8 mouse cellular contexts compared by ENCODE assay signal in genomic region chrX:159254001-159254884, GRCm38 (mm10). TPM values are rescaled to one million over a fixed set of nuclear protein-coding genes. Genes with fewer than 3 reads are reported as not detected.
DNase-seq lines count a peak whose midpoint lies in the region; ATAC-seq and TF ChIP-seq lines count a peak whose summit lies in the region.

No protein-coding gene starts in this region.

- H3K9me3 ChIP-seq in embryonic facial prominence, embryonic 14.5 days (ENCODE audit: control insufficient read depth, low read length) = no peaks in the 10 kb centered on the region
- H3K9me3 ChIP-seq in heart, embryonic 11.5 days (replicated peaks; ENCODE audit: control insufficient read depth, low read length) = no peaks in the 10 kb centered on the region
- no peaks in the 10 kb centered on the region for H3K9me3 ChIP-seq in kidney, embryonic 14.5 days (ENCODE audit: control insufficient read depth, low read length)
- H3K9me3 ChIP-seq in liver, embryonic 12.5 days (replicated peaks) = no peaks in the 10 kb centered on the region

- WGBS in embryonic facial prominence, embryonic 14.5 days = 32% methylated on average over 25 of the region's 27 CpGs
- 19% methylated on average over 26 of the region's 27 CpGs for WGBS in heart, embryonic 11.5 days (ENCODE audit: insufficient replicate concordance)
- WGBS in kidney, embryonic 14.5 days = 26% methylated on average over 26 of the region's 27 CpGs
- 15% methylated on average over 21 of the region's 27 CpGs for WGBS in liver, embryonic 12.5 days (ENCODE audit: insufficient replicate concordance)

- no peaks in the 10 kb centered on the region for H3K4me1 ChIP-seq in embryonic facial prominence, embryonic 14.5 days (ENCODE audit: control insufficient read depth, insufficient read depth, low read length)
- no peaks in the 10 kb centered on the region for H3K4me1 ChIP-seq in heart, embryonic 11.5 days (ENCODE audit: control insufficient read depth, insufficient read depth, low read length)
- H3K4me1 ChIP-seq in kidney, embryonic 14.5 days (ENCODE audit: control insufficient read depth, insufficient read depth, low read length) = no peaks in the 10 kb centered on the region
- peaks cover 4% of the 10 kb centered on the region; the same call in 1 of the 2 replicates for H3K4me1 ChIP-seq in liver, embryonic 12.5 days

- H3K27ac ChIP-seq in embryonic facial prominence, embryonic 14.5 days (replicated peaks; ENCODE audit: low read depth, low read length) = peak overlapping the region; percentile 86
- H3K27ac ChIP-seq in heart, embryonic 11.5 days (ENCODE audit: low read depth, low read length) = peak overlapping the region; percentile 83
- peak overlapping the region; percentile 79 for H3K27ac ChIP-seq in kidney, embryonic 14.5 days (ENCODE audit: low read depth, low read length)
- peak overlapping the region; percentile 88 for H3K27ac ChIP-seq in liver, embryonic 12.5 days

- H3K79me2 ChIP-seq in myocyte (ENCODE audit: control insufficient read depth, insufficient read depth) = peaks cover 28% of the 10 kb centered on the region

- TF ChIP-seq POLR2A in myocyte (IDR thresholded peaks at IDR 0.05; ENCODE audit: insufficient read length, low read depth) = no peak

- peak overlapping the region; percentile 55 for H3K9ac ChIP-seq in embryonic facial prominence, embryonic 14.5 days (ENCODE audit: low read depth, low read length)
- H3K9ac ChIP-seq in heart, embryonic 11.5 days (ENCODE audit: low read depth, low read length) = peak overlapping the region; percentile 59; the same call in 1 of the 2 replicates
- H3K9ac ChIP-seq in kidney, embryonic 14.5 days (ENCODE audit: low read depth, low read length) = peak overlapping the region; percentile 42; the same call in 1 of the 2 replicates
- H3K9ac ChIP-seq in liver, embryonic 12.5 days = peak overlapping the region; percentile 61

- H3K4me3 ChIP-seq in embryonic facial prominence, embryonic 14.5 days (ENCODE audit: low read depth, low read length) = peak overlapping the region; percentile 62
- H3K4me3 ChIP-seq in heart, embryonic 11.5 days (ENCODE audit: low read depth, low read length) = peak overlapping the region; percentile 59
- peak overlapping the region; percentile 38 for H3K4me3 ChIP-seq in kidney, embryonic 14.5 days (ENCODE audit: low read length)
- peak overlapping the region; percentile 74 for H3K4me3 ChIP-seq in liver, embryonic 12.5 days
- H3K4me3 ChIP-seq in myocyte = peak overlapping the region; percentile 81

- DNase-seq in B cell, adult 2 months = peak; percentile 55 to 56
- peak; percentile 52 for DNase-seq in adrenal gland, postnatal 14 days
- DNase-seq in embryonic facial prominence, embryonic 14.5 days (ENCODE audit: low spot score) = peak; percentile 60
- peak; percentile 72 for DNase-seq in splenic B cell, adult 2 months (ENCODE audit: low read depth, low spot score)

- H3K27me3 ChIP-seq in embryonic facial prominence, embryonic 14.5 days (replicated peaks; ENCODE audit: control insufficient read depth, insufficient read depth, low read length) = no peaks in the 10 kb centered on the region
- H3K27me3 ChIP-seq in heart, embryonic 11.5 days (ENCODE audit: control insufficient read depth, insufficient read depth, low read length) = peaks cover 3% of the 10 kb centered on the region; the same call in 1 of the 2 replicates
- no peaks in the 10 kb centered on the region for H3K27me3 ChIP-seq in kidney, embryonic 14.5 days (ENCODE audit: control insufficient read depth, insufficient read depth, low read length)
- peaks cover 19% of the 10 kb centered on the region for H3K27me3 ChIP-seq in liver, embryonic 12.5 days (replicated peaks)
- H3K27me3 ChIP-seq in myocyte (ENCODE audit: control insufficient read depth, insufficient read depth, insufficient read length) = no peaks in the 10 kb centered on the region
- H3K27me3 ChIP-seq in splenic B cell, adult 2 months (ENCODE audit: control insufficient read depth, insufficient read depth, low read length, poor library complexity, severe bottlenecking) = no peaks in the 10 kb centered on the region

- H3K4me2 ChIP-seq in embryonic facial prominence, embryonic 14.5 days (ENCODE audit: low read depth, low read length) = peak overlapping the region; percentile 57
- H3K4me2 ChIP-seq in heart, embryonic 11.5 days = peak overlapping the region; percentile 63
- H3K4me2 ChIP-seq in kidney, embryonic 14.5 days (replicated peaks; ENCODE audit: low read depth, low read length) = peak overlapping the region; percentile 44
- H3K4me2 ChIP-seq in liver, embryonic 12.5 days = peak overlapping the region; percentile 84
- H3K4me2 ChIP-seq in myocyte (ENCODE audit: low read depth) = peak overlapping the region; percentile 78

- no peak overlapping the region for H3ac ChIP-seq in myocyte (ENCODE audit: control insufficient read depth, insufficient read length)

- ATAC-seq in embryonic facial prominence, embryonic 14.5 days (ENCODE audit: low read depth) = no peak
- ATAC-seq in heart, embryonic 11.5 days (replicated peaks; ENCODE audit: insufficient number of reproducible peaks, low FRiP score, low TSS enrichment) = no peak
- ATAC-seq in kidney, embryonic 14.5 days (ENCODE audit: low FRiP score, low TSS enrichment) = peak; percentile 56
- ATAC-seq in liver, embryonic 12.5 days = peak; percentile 25; the same call in 1 of the 2 replicates

- no peaks in the 10 kb centered on the region for H3K36me3 ChIP-seq in embryonic facial prominence, embryonic 14.5 days (ENCODE audit: control insufficient read depth, insufficient read depth, low read length)
- no peaks in the 10 kb centered on the region for H3K36me3 ChIP-seq in heart, embryonic 11.5 days (ENCODE audit: control insufficient read depth, insufficient read depth, low read length)
- H3K36me3 ChIP-seq in kidney, embryonic 14.5 days (ENCODE audit: control insufficient read depth, insufficient read depth, low read length) = no peaks in the 10 kb centered on the region
- no peaks in the 10 kb centered on the region for H3K36me3 ChIP-seq in liver, embryonic 12.5 days
- H3K36me3 ChIP-seq in myocyte (ENCODE audit: control insufficient read depth, insufficient read depth) = no peaks in the 10 kb centered on the region
- H3K36me3 ChIP-seq in splenic B cell, adult 2 months (ENCODE audit: control insufficient read depth, insufficient read depth, low read length, poor library complexity, severe bottlenecking) = no peaks in the 10 kb centered on the region

TF ChIP-seq in myocyte, 11 proteins besides CTCF, POLR2A, EP300 and RAD21:
- TF ChIP-seq POLR2AphosphoS2 (IDR thresholded peaks at IDR 0.05; ENCODE audit: insufficient read length, low read depth) (no peak), MAX (IDR thresholded peaks at IDR 0.05; ENCODE audit: low read depth) (no peak), MYOG (IDR thresholded peaks at IDR 0.05; ENCODE audit: control insufficient read depth in 1 of 3, insufficient read depth in 1 of 3, insufficient read length in 2 of 3, low read depth in 2 of 3) (peak in 1 of 3 experiments; percentile 27), SRF (IDR thresholded peaks at IDR 0.05; ENCODE audit: control insufficient read depth, insufficient read length, low read depth) (no peak), E2F4 (IDR thresholded peaks at IDR 0.05; ENCODE audit: insufficient read depth) (no peak)

RNA-seq across cellular contexts. Expression of gene Rps6ka3, which starts 44.1 kb away (rescaled TPM):
- total RNA-seq in adrenal gland, postnatal 14 days (2021) = 62.6 and 64.2 TPM in 2 replicates
- polyA plus RNA-seq in embryonic facial prominence, embryonic 14.5 days (2014; fragmentation: Nextera tagmentation; extraction: Ambion mirVana) = 9.2 and 11.1 TPM in 2 replicates
- polyA plus RNA-seq in heart, embryonic 11.5 days (2014; fragmentation: Nextera tagmentation; extraction: Ambion mirVana) = 5.4 and 7.6 TPM in 2 replicates
- 14.2 and 16.1 TPM in 2 replicates for polyA plus RNA-seq in kidney, embryonic 14.5 days (2014; fragmentation: Nextera tagmentation; extraction: Ambion mirVana)
- polyA plus RNA-seq in liver, embryonic 12.5 days (2016; fragmentation: Nextera tagmentation; extraction: Ambion mirVana) = 1.8 and 2.3 TPM in 2 replicates
- polyA plus RNA-seq in myocyte (2012; fragmentation: generic; extraction: Trizol) = 10.0 TPM

Comparison
In these comparisons a context has a peak if more than half of its experiments do, and no peak if none do; other contexts are left out.
1. ATAC-seq: peak in kidney, embryonic 14.5 days (single experiment) and liver, embryonic 12.5 days (single experiment); none in embryonic facial prominence, embryonic 14.5 days (single experiment) and heart, embryonic 11.5 days (single experiment).
2. Peak in every context shown above with its lines, with median percentiles within 50 percentile points of each other: DNase-seq, H3K27ac ChIP-seq, H3K4me2 ChIP-seq, H3K4me3 ChIP-seq and H3K9ac ChIP-seq.